Mouse (Mus musculus) neural tube, embryonic 11.5 days (tissue): ENCODE data around the gene Tnfrsf9. TPM values are rescaled to one million over a fixed set of nuclear protein-coding genes. Genes with fewer than 3 reads are reported as not detected.

Experiments
- ATAC-seq: fragments of 200-750 bp; cut with Nextera tagmentation; 2 replicates; pipeline ENCODE4 v1.8.0; 2017; ENCODE audit warnings: moderate number of reproducible peaks, mild to moderate bottlenecking, moderate TSS enrichment, moderate library complexity; ENCODE audit not compliant: insufficient read depth, low FRiP score, low TSS enrichment
- DNase-seq: peaks from one replicate; pipeline ENCODE4 v3.0.0-alpha.2; 2015; ENCODE audit warnings: low spot score
- H3K27ac ChIP-seq: fragments of 300-500 bp; sonication (generic); 2 replicates; pipeline ENCODE4 v1.5.1; 2014; ENCODE audit warnings: low read depth, mild to moderate bottlenecking, low read length
- H3K27me3 ChIP-seq: fragments of 300-500 bp; sonication (generic); 2 replicates; pipeline ENCODE4 v1.6.1; 2014; ENCODE audit warnings: mild to moderate bottlenecking, low read length, mixed read lengths; ENCODE audit not compliant: control insufficient read depth, insufficient read depth
- H3K36me3 ChIP-seq: fragments of 300-500 bp; sonication (generic); 2 replicates; pipeline ENCODE4 v1.6.1; 2014; ENCODE audit warnings: mild to moderate bottlenecking, low read length, moderate library complexity, mixed read lengths; ENCODE audit not compliant: control insufficient read depth, insufficient read depth
- H3K4me1 ChIP-seq: fragments of 300-500 bp; sonication (generic); 2 replicates; pipeline ENCODE4 v1.6.1; 2014; ENCODE audit warnings: low read length, mixed read lengths; ENCODE audit not compliant: control insufficient read depth, insufficient read depth
- H3K4me2 ChIP-seq: fragments of 300-500 bp; sonication (generic); 2 replicates; pipeline ENCODE4 v1.6.1; 2014; ENCODE audit warnings: low read depth, mild to moderate bottlenecking, moderate library complexity
- H3K4me3 ChIP-seq: fragments of 300-500 bp; sonication (generic); 2 replicates; pipeline ENCODE4 v1.5.1; 2014; ENCODE audit warnings: low read depth, low read length
- H3K9ac ChIP-seq: fragments of 300-500 bp; sonication (generic); 2 replicates; pipeline ENCODE4 v1.6.1; 2014; ENCODE audit warnings: mild to moderate bottlenecking, low read length
- H3K9me3 ChIP-seq: fragments of 300-500 bp; sonication (generic); 2 replicates; pipeline ENCODE4 v1.6.1; 2016; ENCODE audit warnings: low read length; ENCODE audit not compliant: control insufficient read depth
- WGBS: fragments of 180-500 bp; shearing (Covaris S2); extraction: QIAGEN DNeasy Blood & Tissue Kit; methylation state at CpG from one replicate; pipeline ENCODE4 v1.1.7; 2014; 5-methylcytosine and 5-hydroxymethylcytosine counted together
- polyA plus RNA-seq: library from polyadenylated mRNA; unstranded; fragments of >200 nt; fragmentation: Nextera tagmentation; extraction: Ambion mirVana; gene quantifications from 2 replicates; pipeline ENCODE4 v1.2.1, GENCODE M21; 2014

Tnfrsf9 gene
- polyA plus RNA-seq, 1 experiment from 2014 or later = 0.20 TPM

DNA sequence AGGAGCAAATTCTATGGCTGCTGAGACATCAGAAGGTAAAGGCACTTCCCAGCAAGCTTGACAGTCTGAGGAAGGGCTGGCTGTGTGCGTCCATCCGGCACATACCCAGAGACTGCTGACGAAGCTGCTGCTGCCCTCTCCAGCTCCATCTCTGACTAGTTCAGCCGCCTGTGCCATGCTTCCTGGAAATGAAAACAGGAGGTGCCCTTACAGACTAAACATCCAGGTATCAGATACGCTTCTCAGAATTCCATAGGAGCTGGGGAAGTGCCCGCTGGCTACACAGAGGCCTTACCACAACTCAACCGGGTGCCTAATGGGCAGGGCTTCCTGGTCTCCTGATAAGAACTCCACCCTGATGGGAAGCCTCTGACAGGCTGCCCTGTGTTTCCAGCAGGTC is 44.2 kb downstream of the Tnfrsf9 start:
- DNase-seq (no peak), ATAC-seq (no peak)
- Histone ChIP-seq H3K4me1 (0 out of 2 replicates have a peak, but pooled peaks cover 2% of the 10 kb centered on the region), H3K27ac (no peak overlapping the region), H3K4me3 (no peak overlapping the region), H3K36me3 (no peaks in the 10 kb centered on the region), H3K9me3 (no peaks in the 10 kb centered on the region), H3K27me3 (no peaks in the 10 kb centered on the region), H3K4me2 (no peak overlapping the region), H3K9ac (no peak overlapping the region)
- 80% methylated on average over 7 of the region's 7 CpGs for WGBS

DNA sequence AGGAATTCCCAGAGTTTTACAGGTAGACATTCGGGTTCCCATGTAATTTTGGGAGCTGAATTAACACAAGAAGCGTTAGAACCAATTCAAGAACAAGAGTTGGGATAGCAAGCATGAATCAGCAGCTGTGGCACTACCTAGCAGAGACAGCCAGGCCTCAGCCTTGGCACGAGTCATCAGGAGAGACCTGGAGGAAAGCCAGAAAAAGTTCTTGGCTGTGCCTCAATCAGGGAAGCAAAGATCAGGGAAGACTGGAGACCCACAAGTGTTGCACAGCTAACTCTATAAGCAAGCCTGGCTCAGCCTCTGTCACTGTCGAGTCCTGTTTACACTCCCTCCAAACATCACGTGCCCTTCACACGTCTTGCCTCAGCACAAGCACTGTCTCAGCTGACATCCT is 47.9 kb downstream of the Tnfrsf9 start:
- no peaks in the 10 kb centered on the region for H3K9me3 ChIP-seq
- no peak for ATAC-seq
- DNase-seq = no peak
- no peak overlapping the region for H3K4me3 ChIP-seq
- no peak overlapping the region for H3K4me2 ChIP-seq
- 77% methylated on average over 6 of the region's 6 CpGs for WGBS
- no peak overlapping the region for H3K9ac ChIP-seq
- H3K27me3 ChIP-seq = no peaks in the 10 kb centered on the region
- H3K27ac ChIP-seq = no peak overlapping the region
- H3K4me1 ChIP-seq = no peaks in the 10 kb centered on the region
- no peaks in the 10 kb centered on the region for H3K36me3 ChIP-seq

DNA sequence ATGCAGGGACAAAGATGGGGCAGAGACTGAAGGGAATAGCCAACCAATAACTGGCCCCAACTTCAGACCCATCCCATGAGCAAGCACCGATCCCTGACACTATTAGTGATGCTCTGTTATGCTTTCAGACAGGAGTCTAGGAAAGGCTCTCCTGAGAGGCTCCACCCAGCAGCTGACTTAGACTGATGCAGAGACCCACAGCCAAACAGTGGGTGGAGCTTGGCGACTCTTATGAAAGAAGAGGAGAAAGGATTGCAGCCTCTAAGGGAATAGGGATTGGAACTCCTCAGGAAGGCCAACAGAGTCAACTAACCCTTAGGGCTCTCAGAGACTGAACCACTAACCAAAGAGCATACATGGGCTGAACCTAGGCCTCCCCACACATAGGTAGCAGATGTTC is 49.3 kb downstream of the Tnfrsf9 start:
- 79% methylated on average over 2 of the region's 2 CpGs for WGBS
- no peak for ATAC-seq
- no peaks in the 10 kb centered on the region for H3K4me1 ChIP-seq

DNA sequence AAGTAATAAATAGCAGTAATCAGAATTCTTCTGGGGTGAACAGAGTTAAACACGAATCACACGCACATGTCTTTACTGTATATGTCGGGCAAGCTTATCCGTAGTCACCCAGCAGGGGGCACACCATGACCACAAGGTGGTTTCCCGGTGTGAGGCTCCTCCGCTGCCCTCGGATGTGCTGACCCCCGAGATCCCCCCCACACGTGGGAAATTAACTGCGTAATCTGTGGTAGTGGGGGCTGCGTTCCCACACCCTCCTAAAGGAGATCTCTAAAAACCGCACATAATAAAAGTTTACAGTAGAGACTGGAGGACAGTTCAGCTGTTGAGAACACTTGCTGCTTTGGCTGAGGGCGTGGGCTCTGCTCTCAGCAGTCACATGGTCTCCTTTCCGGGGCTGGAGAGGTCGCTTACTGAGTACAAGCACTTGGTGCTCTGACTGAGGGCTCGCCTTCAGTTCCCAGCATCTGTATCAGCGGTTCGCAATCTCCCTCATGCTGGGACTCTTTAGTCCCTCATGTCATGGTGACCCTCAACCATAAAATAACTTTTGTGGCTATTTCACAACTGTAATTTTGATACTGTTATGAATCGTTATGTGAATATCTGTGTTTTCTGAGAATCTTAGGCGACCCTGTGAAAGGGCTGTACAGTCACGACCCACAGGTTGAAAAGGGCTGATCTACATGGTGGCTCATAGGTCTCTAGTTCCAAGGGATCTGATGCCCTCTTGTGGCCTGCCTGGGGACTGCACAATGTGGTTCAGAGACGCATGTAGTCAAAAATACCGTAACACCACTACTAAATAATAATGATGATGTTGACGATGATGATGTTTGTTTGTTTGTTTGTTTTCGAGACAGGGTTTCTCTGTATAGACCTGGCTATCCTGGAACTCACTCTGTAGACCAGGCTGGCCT is 50.5 kb downstream of the Tnfrsf9 start:
- Histone ChIP-seq H3K27me3 (no peaks in the 10 kb centered on the region), H3K4me1 (no peaks in the 10 kb centered on the region), H3K4me3 (no peak overlapping the region), H3K36me3 (no peaks in the 10 kb centered on the region), H3K9me3 (no peaks in the 10 kb centered on the region), H3K4me2 (peak overlapping the region; percentile 8; the same call in 1 of the 2 replicates), H3K27ac (no peak overlapping the region), H3K9ac (no peak overlapping the region)
- WGBS = 17% methylated on average over 25 of the region's 25 CpGs
- ATAC-seq (0 out of 2 replicates have a peak, but pooled peaks have one; percentile 35), DNase-seq (peak; percentile 84)

More for the DNA sequence above, 49.3 kb downstream of the Tnfrsf9 start:
- Histone ChIP-seq H3K9ac (no peak overlapping the region), H3K27ac (no peak overlapping the region), H3K4me3 (no peak overlapping the region), H3K4me2 (no peak overlapping the region), H3K36me3 (no peaks in the 10 kb centered on the region), H3K9me3 (no peaks in the 10 kb centered on the region), H3K27me3 (no peaks in the 10 kb centered on the region)
- no peak for DNase-seq

DNA sequence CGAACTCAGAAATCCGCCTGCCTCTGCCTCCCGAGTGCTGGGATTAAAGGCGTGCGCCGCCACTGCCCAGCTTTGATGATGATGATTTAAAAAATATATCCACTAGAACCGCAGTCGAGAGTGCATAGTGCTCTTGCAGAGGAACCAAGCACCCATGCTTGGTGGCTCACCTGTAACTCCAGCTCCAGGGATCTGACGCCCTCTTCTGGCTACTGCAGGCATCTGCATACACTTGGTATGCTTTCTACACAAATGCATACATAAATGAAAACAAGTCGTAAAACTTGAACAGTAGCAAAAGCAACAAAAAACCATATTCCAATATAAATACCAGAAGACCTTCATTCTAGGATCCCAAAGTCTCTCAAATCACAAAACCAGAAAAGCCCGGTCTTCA is 51.2 kb downstream of the Tnfrsf9 start:
- Histone ChIP-seq H3K4me3 (no peak overlapping the region), H3K36me3 (no peaks in the 10 kb centered on the region), H3K4me1 (no peaks in the 10 kb centered on the region), H3K9ac (no peak overlapping the region), H3K9me3 (no peaks in the 10 kb centered on the region), H3K27me3 (no peaks in the 10 kb centered on the region), H3K4me2 (no peak overlapping the region), H3K27ac (no peak overlapping the region)
- DNase-seq (no peak), ATAC-seq (no peak)
- WGBS = 69% methylated on average over 11 of the region's 11 CpGs

DNA sequence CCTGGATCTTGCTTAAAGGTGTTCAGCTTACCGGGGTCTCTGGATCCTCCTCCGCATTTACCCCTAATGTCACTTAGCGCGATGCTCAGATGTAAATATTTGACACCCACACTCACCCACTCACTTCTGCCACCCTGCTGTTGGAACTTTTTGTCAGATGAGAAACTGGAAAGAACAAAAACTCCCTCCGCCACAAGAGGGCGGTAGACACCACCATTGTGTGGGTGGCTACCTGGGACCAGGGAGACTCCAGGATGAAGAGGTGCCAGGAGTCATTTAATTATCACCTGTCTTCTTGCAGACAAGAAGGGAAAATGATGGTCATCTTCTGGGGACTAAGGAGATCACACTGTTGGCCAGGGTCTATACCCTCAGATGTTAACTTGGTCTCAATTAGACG is 52.2 kb downstream of the Tnfrsf9 start:
- ATAC-seq (no peak), DNase-seq (peak; percentile 61)
- no peak overlapping the region for H3K4me2 ChIP-seq
- H3K27ac ChIP-seq = no peak overlapping the region
- no peak overlapping the region for H3K9ac ChIP-seq
- 18% methylated on average over 7 of the region's 7 CpGs for WGBS
- no peaks in the 10 kb centered on the region for H3K9me3 ChIP-seq
- no peak overlapping the region for H3K4me3 ChIP-seq
- H3K27me3 ChIP-seq = no peaks in the 10 kb centered on the region
- no peaks in the 10 kb centered on the region for H3K36me3 ChIP-seq
- no peaks in the 10 kb centered on the region for H3K4me1 ChIP-seq

DNA sequence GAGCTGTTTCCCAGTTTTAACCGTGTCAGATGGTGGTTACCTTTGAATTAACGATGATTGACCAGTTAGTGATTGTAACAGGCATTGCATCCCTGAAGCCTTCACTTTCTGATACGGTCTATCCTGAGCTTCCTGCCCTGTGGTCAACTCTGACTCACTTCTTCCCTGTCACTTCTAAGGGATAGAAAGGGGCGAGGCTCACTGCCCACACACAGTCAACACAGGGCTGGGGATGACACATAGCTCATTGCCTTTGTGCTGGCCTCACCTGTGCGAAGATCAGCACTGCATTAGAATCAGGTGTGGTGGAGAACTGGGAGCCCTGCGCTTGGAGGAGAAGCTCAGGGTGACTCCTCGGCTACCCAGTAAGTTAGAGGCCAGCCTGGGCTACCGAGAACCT is 54.6 kb downstream of the Tnfrsf9 start:
- H3K4me2 ChIP-seq = no peak overlapping the region
- DNase-seq = no peak
- no peaks in the 10 kb centered on the region for H3K27me3 ChIP-seq
- H3K9me3 ChIP-seq = no peaks in the 10 kb centered on the region
- H3K27ac ChIP-seq = no peak overlapping the region
- 92% methylated on average over 8 of the region's 8 CpGs for WGBS
- no peaks in the 10 kb centered on the region for H3K4me1 ChIP-seq
- H3K4me3 ChIP-seq = no peak overlapping the region
- H3K36me3 ChIP-seq = no peaks in the 10 kb centered on the region
- H3K9ac ChIP-seq = no peak overlapping the region
- no peak for ATAC-seq

DNA sequence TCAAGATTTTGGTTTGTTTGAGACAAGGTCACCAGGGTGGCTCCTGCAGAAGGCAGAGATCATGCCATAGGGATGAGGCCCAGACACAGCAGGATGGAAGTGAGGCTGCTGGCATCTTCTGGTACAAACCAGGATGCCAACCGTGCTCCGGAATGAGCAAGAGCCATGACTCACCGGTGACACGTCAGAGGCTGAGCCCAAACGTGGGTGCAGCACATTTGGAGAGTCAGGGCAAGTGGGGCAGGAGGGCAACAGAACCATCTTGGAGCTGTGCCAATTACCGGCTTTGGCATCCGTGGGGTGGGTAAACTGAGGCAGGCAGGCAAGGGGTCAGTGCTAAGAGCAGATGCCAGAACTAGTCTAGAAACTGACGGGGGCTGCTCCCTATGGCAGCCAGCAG is 58.9 kb downstream of the Tnfrsf9 start:
- Histone ChIP-seq H3K36me3 (no peaks in the 10 kb centered on the region), H3K9ac (no peak overlapping the region), H3K27ac (no peak overlapping the region), H3K27me3 (no peaks in the 10 kb centered on the region), H3K4me1 (no peaks in the 10 kb centered on the region), H3K9me3 (no peaks in the 10 kb centered on the region), H3K4me3 (no peak overlapping the region), H3K4me2 (no peak overlapping the region)
- DNase-seq (no peak), ATAC-seq (no peak)
- 82% methylated on average over 8 of the region's 8 CpGs for WGBS

DNA sequence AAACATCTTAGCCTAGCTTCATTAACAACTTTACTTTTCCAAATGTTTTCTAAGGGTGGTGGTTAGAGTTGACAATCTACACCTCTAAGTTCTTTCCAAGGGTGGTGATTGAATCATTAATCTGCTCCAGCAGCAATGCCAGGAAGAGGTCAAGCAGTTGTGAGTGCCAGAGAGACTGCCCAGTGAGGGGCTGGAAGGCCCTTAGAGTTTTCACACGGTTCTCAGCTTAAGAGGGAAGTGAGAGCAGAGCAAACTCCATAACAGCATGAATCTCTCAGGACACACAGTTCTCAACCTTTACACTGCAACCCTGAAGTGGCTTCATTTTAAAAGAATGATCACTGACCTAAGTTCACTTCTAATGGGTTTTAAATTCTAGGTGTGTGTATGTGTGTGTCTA is 60.8 kb downstream of the Tnfrsf9 start:
- Histone ChIP-seq H3K36me3 (no peaks in the 10 kb centered on the region), H3K9me3 (no peaks in the 10 kb centered on the region), H3K4me3 (no peak overlapping the region), H3K9ac (no peak overlapping the region), H3K27ac (no peak overlapping the region), H3K4me2 (no peak overlapping the region), H3K4me1 (no peaks in the 10 kb centered on the region), H3K27me3 (no peaks in the 10 kb centered on the region)
- DNase-seq (no peak), ATAC-seq (no peak)
- WGBS = 25% methylated on average over 1 of the region's 1 CpGs
